Mouse (Mus musculus): Measurements from ENCODE around the gene Dgkq.
"Not testable (repeated sequence)": the region's sequence is repeated elsewhere in the genome, so short reads cannot be mapped to it uniquely, and the experiment has no call there.

The Dgkq gene

GRCm38 (mm10) chr5:108655381-108655780 lies 14.1 kb downstream of the Dgkq start:
- DNase-seq (ENCODE audit: low spot score) = no peak

- no peak for DNase-seq (ENCODE audit: low spot score)
Observed at GRCm38 (mm10) chr5:108654444-108654990, 15.0 kb downstream of the Dgkq start.

GRCm38 (mm10) chr5:108653341-108653740 lies 16.1 kb downstream of the Dgkq start:
- DNase-seq (ENCODE audit: low spot score) = no peak

- DNase-seq (ENCODE audit: low spot score) = peak; percentile 57
Observed at GRCm38 (mm10) chr5:108651823-108652222, 17.6 kb downstream of the Dgkq start.

GRCm38 (mm10) chr5:108651136-108651720 lies 18.2 kb downstream of the Dgkq start:
- no peak for DNase-seq (ENCODE audit: low spot score)

- no peak for DNase-seq (ENCODE audit: low spot score)
Observed at GRCm38 (mm10) chr5:108650341-108650740, 19.1 kb downstream of the Dgkq start.

GRCm38 (mm10) chr5:108648937-108649576 lies 20.4 kb downstream of the Dgkq start:
- DNase-seq (ENCODE audit: low spot score) = no peak

- DNase-seq (ENCODE audit: low spot score) = no peak
Observed at GRCm38 (mm10) chr5:108647820-108648465, 21.5 kb downstream of the Dgkq start.

- DNase-seq (ENCODE audit: low spot score) = no peak
Observed at GRCm38 (mm10) chr5:108647311-108647710, 22.2 kb downstream of the Dgkq start.

- no peak for DNase-seq (ENCODE audit: low spot score)
Observed at GRCm38 (mm10) chr5:108646343-108646660, 23.2 kb downstream of the Dgkq start.

- DNase-seq (ENCODE audit: low spot score) = no peak
Observed at GRCm38 (mm10) chr5:108645651-108646342, 23.7 kb downstream of the Dgkq start.

GRCm38 (mm10) chr5:108643674-108644073 lies 25.8 kb downstream of the Dgkq start:
- no peak for DNase-seq (ENCODE audit: low spot score)

GRCm38 (mm10) chr5:108636172-108636571 lies 33.3 kb downstream of the Dgkq start:
- no peak for DNase-seq (ENCODE audit: low spot score)

GRCm38 (mm10) chr5:108634088-108634487 lies 35.4 kb downstream of the Dgkq start:
- DNase-seq (ENCODE audit: low spot score) = not testable (repeated sequence)

GRCm38 (mm10) chr5:108633676-108634075 lies 35.8 kb downstream of the Dgkq start:
- DNase-seq (ENCODE audit: low spot score) = no peak

- DNase-seq (ENCODE audit: low spot score) = peak; percentile 95
Observed at GRCm38 (mm10) chr5:108629634-108630483, 39.6 kb downstream of the Dgkq start, which contains the start of the genes Gak and Tmem175. Gene Gak, minus strand, starts transcription at chr5:108629755. Gene Tmem175, plus strand, starts transcription at chr5:108629770.

- DNase-seq (ENCODE audit: low spot score) = peak; percentile 39
Observed at GRCm38 (mm10) chr5:108628891-108629633, 40.4 kb downstream of the Dgkq start.

GRCm38 (mm10) chr5:108626050-108626660 lies 43.3 kb downstream of the Dgkq start:
- DNase-seq (ENCODE audit: low spot score) = no peak

- DNase-seq (ENCODE audit: low spot score) = no peak
Observed at GRCm38 (mm10) chr5:108621870-108622269, 47.6 kb downstream of the Dgkq start.

GRCm38 (mm10) chr5:108610426-108610825 lies 59.0 kb downstream of the Dgkq start:
- no peak for DNase-seq (ENCODE audit: low spot score)
